Mouse (Mus musculus) heart, embryonic 16.5 days (tissue): ENCODE data around the gene Gm47791. TPM values are rescaled to one million over a fixed set of nuclear protein-coding genes. Genes with fewer than 3 reads are reported as not detected.

Experiments used
- ATAC-seq: fragments of 200-750 bp; cut with Nextera tagmentation; replicated peaks from 2 replicates; pipeline ENCODE4 v1.8.0; 2017; ENCODE audit warnings: moderate number of reproducible peaks; ENCODE audit not compliant: insufficient read depth, low FRiP score; ENCODE audit errors: extremely low read depth
- H3K27ac ChIP-seq: fragments of 300-500 bp; sonication (generic); 2 replicates; pipeline ENCODE4 v1.5.1; 2014; ENCODE audit warnings: mild to moderate bottlenecking, low read length, control low read depth, moderate library complexity
- H3K27me3 ChIP-seq: fragments of 300-500 bp; sonication (generic); 2 replicates; pipeline ENCODE4 v1.6.1; 2014; ENCODE audit warnings: low read length, mixed read lengths; ENCODE audit not compliant: control insufficient read depth, insufficient read depth
- H3K36me3 ChIP-seq: fragments of 300-500 bp; sonication (generic); 2 replicates; pipeline ENCODE4 v1.6.1; 2014; ENCODE audit not compliant: control insufficient read depth, insufficient read depth
- H3K4me1 ChIP-seq: fragments of 300-500 bp; sonication (generic); 2 replicates; pipeline ENCODE4 v1.6.1; 2014; ENCODE audit warnings: low read length, mixed read lengths; ENCODE audit not compliant: control insufficient read depth, insufficient read depth
- H3K4me2 ChIP-seq: fragments of 300-500 bp; sonication (generic); 2 replicates; pipeline ENCODE4 v1.6.1; 2014; ENCODE audit warnings: low read depth, mild to moderate bottlenecking, control low read depth, low read length
- H3K4me3 ChIP-seq: fragments of 300-500 bp; sonication (generic); 2 replicates; pipeline ENCODE4 v1.5.1; 2014; ENCODE audit warnings: mild to moderate bottlenecking, control low read depth, low read length
- H3K9ac ChIP-seq: fragments of 300-500 bp; sonication (generic); 2 replicates; pipeline ENCODE4 v1.6.1; 2014; ENCODE audit warnings: low read length, control low read depth
- H3K9me3 ChIP-seq: fragments of 300-500 bp; sonication (generic); replicated peaks from 2 replicates; pipeline ENCODE4 v1.6.1; 2016; ENCODE audit warnings: low read length; ENCODE audit not compliant: control insufficient read depth
- WGBS: fragments of 180-500 bp; shearing (Covaris S2); extraction: QIAGEN DNeasy Blood & Tissue Kit; methylation state at CpG from one replicate; pipeline ENCODE4 v1.1.7; 2014; 5-methylcytosine and 5-hydroxymethylcytosine counted together
- polyA plus RNA-seq: library from polyadenylated mRNA; unstranded; fragments of >200 nt; fragmentation: Nextera tagmentation; extraction: Ambion mirVana; gene quantifications from 2 replicates; pipeline ENCODE4 v1.2.1, GENCODE M21; 2015

The Gm47791 gene
- polyA plus RNA-seq, 1 experiment from 2014 or later = not detected

GRCm38 (mm10) chr1:82793110-82793509 is 22.1 kb upstream of the Gm47791 start:
- H3K9me3 ChIP-seq = 0 out of 2 replicates have a peak, but pooled peaks cover 2% of the 10 kb centered on the region
- no peak for ATAC-seq
- 77% methylated on average over 3 of the region's 3 CpGs for WGBS
- no peaks in the 10 kb centered on the region for H3K36me3 ChIP-seq
- H3K27ac ChIP-seq = no peak overlapping the region
- H3K9ac ChIP-seq = no peak overlapping the region
- no peak overlapping the region for H3K4me3 ChIP-seq
- H3K27me3 ChIP-seq = no peaks in the 10 kb centered on the region
- no peak overlapping the region for H3K4me2 ChIP-seq
- H3K4me1 ChIP-seq = no peaks in the 10 kb centered on the region; the same call in 1 of the 2 replicates

GRCm38 (mm10) chr1:82792238-82792637 is 21.2 kb upstream of the Gm47791 start:
- Histone ChIP-seq H3K4me1 (peaks cover 6% of the 10 kb centered on the region), H3K4me2 (no peak overlapping the region), H3K36me3 (no peaks in the 10 kb centered on the region), H3K4me3 (no peak overlapping the region), H3K9me3 (0 out of 2 replicates have a peak, but pooled peaks cover 2% of the 10 kb centered on the region), H3K9ac (no peak overlapping the region), H3K27ac (no peak overlapping the region), H3K27me3 (no peaks in the 10 kb centered on the region)
- WGBS = 94% methylated on average over 6 of the region's 6 CpGs
- no peak for ATAC-seq

- ATAC-seq = no peak
- no peak overlapping the region for H3K9ac ChIP-seq
- no peak overlapping the region for H3K4me2 ChIP-seq
- no peak overlapping the region for H3K4me3 ChIP-seq
- 0 out of 2 replicates have a peak, but pooled peaks cover 2% of the 10 kb centered on the region for H3K9me3 ChIP-seq
- peaks cover 6% of the 10 kb centered on the region for H3K4me1 ChIP-seq
- H3K27ac ChIP-seq = no peak overlapping the region
- no peaks in the 10 kb centered on the region for H3K36me3 ChIP-seq
- 68% methylated on average over 11 of the region's 11 CpGs for WGBS
- H3K27me3 ChIP-seq = no peaks in the 10 kb centered on the region
These were observed 20.1 kb upstream of the Gm47791 start for GRCm38 (mm10) chr1:82791105-82791504.

- 0 out of 2 replicates have a peak, but pooled peaks cover 2% of the 10 kb centered on the region for H3K9me3 ChIP-seq
- no peak overlapping the region for H3K9ac ChIP-seq
- no peak overlapping the region for H3K4me2 ChIP-seq
- H3K27ac ChIP-seq = no peak overlapping the region
- peaks cover 6% of the 10 kb centered on the region for H3K4me1 ChIP-seq
- H3K4me3 ChIP-seq = no peak overlapping the region
- H3K27me3 ChIP-seq = no peaks in the 10 kb centered on the region
- no peak for ATAC-seq
- WGBS = 67% methylated on average over 7 of the region's 7 CpGs
- no peaks in the 10 kb centered on the region for H3K36me3 ChIP-seq
These were observed 17.0 kb upstream of the Gm47791 start for GRCm38 (mm10) chr1:82788070-82788469.

- no peak overlapping the region for H3K9ac ChIP-seq
- no peak overlapping the region for H3K4me3 ChIP-seq
- peaks cover 6% of the 10 kb centered on the region for H3K4me1 ChIP-seq
- no peak overlapping the region for H3K4me2 ChIP-seq
- peak; percentile 93 for ATAC-seq
- H3K27me3 ChIP-seq = no peaks in the 10 kb centered on the region
- H3K27ac ChIP-seq = no peak overlapping the region
- 0 out of 2 replicates have a peak, but pooled peaks cover 2% of the 10 kb centered on the region for H3K9me3 ChIP-seq
- 0% methylated on average over 2 of the region's 2 CpGs for WGBS
- no peaks in the 10 kb centered on the region for H3K36me3 ChIP-seq
These were observed 16.4 kb upstream of the Gm47791 start for GRCm38 (mm10) chr1:82787414-82787813.

GRCm38 (mm10) chr1:82785546-82785945 is 14.5 kb upstream of the Gm47791 start:
- no peak for ATAC-seq

GRCm38 (mm10) chr1:82783559-82783958 is 12.5 kb upstream of the Gm47791 start:
- no peak for ATAC-seq
- 61% methylated on average over 3 of the region's 3 CpGs for WGBS
- no peaks in the 10 kb centered on the region for H3K36me3 ChIP-seq
- peaks cover 6% of the 10 kb centered on the region for H3K4me1 ChIP-seq
- no peak overlapping the region for H3K9ac ChIP-seq
- no peak overlapping the region for H3K4me3 ChIP-seq
- H3K27me3 ChIP-seq = no peaks in the 10 kb centered on the region
- no peak overlapping the region for H3K4me2 ChIP-seq
- H3K27ac ChIP-seq = no peak overlapping the region
- no peaks in the 10 kb centered on the region for H3K9me3 ChIP-seq

More at GRCm38 (mm10) chr1:82785546-82785945, 14.5 kb upstream of the Gm47791 start:
- 52% methylated on average over 6 of the region's 6 CpGs for WGBS
- H3K4me3 ChIP-seq = no peak overlapping the region
- 0 out of 2 replicates have a peak, but pooled peaks cover 2% of the 10 kb centered on the region for H3K9me3 ChIP-seq
- H3K4me2 ChIP-seq = no peak overlapping the region
- no peaks in the 10 kb centered on the region for H3K27me3 ChIP-seq
- no peak overlapping the region for H3K27ac ChIP-seq
- H3K4me1 ChIP-seq = peaks cover 6% of the 10 kb centered on the region
- no peaks in the 10 kb centered on the region for H3K36me3 ChIP-seq
- H3K9ac ChIP-seq = no peak overlapping the region

- 73% methylated on average over 6 of the region's 6 CpGs for WGBS
- Histone ChIP-seq H3K4me1 (no peaks in the 10 kb centered on the region), H3K9ac (no peak overlapping the region), H3K9me3 (no peaks in the 10 kb centered on the region), H3K27me3 (no peaks in the 10 kb centered on the region), H3K36me3 (no peaks in the 10 kb centered on the region), H3K27ac (no peak overlapping the region), H3K4me3 (no peak overlapping the region), H3K4me2 (no peak overlapping the region)
- ATAC-seq = no peak
These were observed 8.4 kb upstream of the Gm47791 start for GRCm38 (mm10) chr1:82779388-82779966.

- Histone ChIP-seq H3K9me3 (no peaks in the 10 kb centered on the region), H3K27me3 (no peaks in the 10 kb centered on the region), H3K4me2 (no peak overlapping the region), H3K9ac (no peak overlapping the region), H3K4me3 (no peak overlapping the region), H3K27ac (no peak overlapping the region), H3K4me1 (no peaks in the 10 kb centered on the region), H3K36me3 (no peaks in the 10 kb centered on the region)
- no peak for ATAC-seq
- WGBS = 88% methylated on average over 4 of the region's 4 CpGs
These were observed 4.2 kb upstream of the Gm47791 start for GRCm38 (mm10) chr1:82775293-82775692.
